Mouse (Mus musculus) heart, embryonic 11.5 days (tissue): ENCODE results near the gene Polh. TPM values are rescaled to one million over a fixed set of nuclear protein-coding genes. Genes with fewer than 3 reads are reported as not detected.

Source experiments
- ATAC-seq: fragments of 200-750 bp; cut with Nextera tagmentation; replicated peaks from 2 replicates; pipeline ENCODE4 v1.8.0; 2017; ENCODE audit warnings: moderate library complexity; ENCODE audit not compliant: insufficient number of reproducible peaks, low FRiP score, low TSS enrichment
- H3K27ac ChIP-seq: fragments of 300-500 bp; sonication (generic); 2 replicates; pipeline ENCODE4 v1.5.1; 2014; ENCODE audit warnings: mild to moderate bottlenecking, low read depth, low read length
- H3K27me3 ChIP-seq: fragments of 300-500 bp; sonication (generic); 2 replicates; pipeline ENCODE4 v1.6.1; 2014; ENCODE audit warnings: mild to moderate bottlenecking, low read length, mixed read lengths; ENCODE audit not compliant: control insufficient read depth, insufficient read depth
- H3K36me3 ChIP-seq: fragments of 300-500 bp; sonication (generic); 2 replicates; pipeline ENCODE4 v1.6.1; 2014; ENCODE audit warnings: mild to moderate bottlenecking, low read length, moderate library complexity, mixed read lengths; ENCODE audit not compliant: control insufficient read depth, insufficient read depth
- H3K4me1 ChIP-seq: fragments of 300-500 bp; sonication (generic); 2 replicates; pipeline ENCODE4 v1.6.1; 2014; ENCODE audit warnings: low read length; ENCODE audit not compliant: control insufficient read depth, insufficient read depth
- H3K4me2 ChIP-seq: fragments of 300-500 bp; sonication (generic); 2 replicates; pipeline ENCODE4 v1.6.1; 2014; ENCODE audit warnings: mild to moderate bottlenecking, moderate library complexity
- H3K4me3 ChIP-seq: fragments of 300-500 bp; sonication (generic); 2 replicates; pipeline ENCODE4 v1.5.1; 2014; ENCODE audit warnings: low read depth, low read length
- H3K9ac ChIP-seq: fragments of 300-500 bp; sonication (generic); 2 replicates; pipeline ENCODE4 v1.6.1; 2014; ENCODE audit warnings: mild to moderate bottlenecking, low read depth, low read length, moderate library complexity
- H3K9me3 ChIP-seq: fragments of 300-500 bp; sonication (generic); replicated peaks from 2 replicates; pipeline ENCODE4 v1.6.1; 2016; ENCODE audit warnings: low read length; ENCODE audit not compliant: control insufficient read depth
- WGBS: fragments of 180-500 bp; shearing (Covaris S2); extraction: QIAGEN DNeasy Blood & Tissue Kit; methylation state at CpG from one replicate; pipeline ENCODE4 v1.1.7; 2014; ENCODE audit not compliant: insufficient replicate concordance; 5-methylcytosine and 5-hydroxymethylcytosine counted together
- polyA plus RNA-seq: library from polyadenylated mRNA; unstranded; fragments of >200 nt; fragmentation: Nextera tagmentation; extraction: Ambion mirVana; gene quantifications from 2 replicates; pipeline ENCODE4 v1.2.1, GENCODE M21; 2014

The Polh gene
- polyA plus RNA-seq, 1 experiment from 2014 or later = 12.3 TPM

DNA sequence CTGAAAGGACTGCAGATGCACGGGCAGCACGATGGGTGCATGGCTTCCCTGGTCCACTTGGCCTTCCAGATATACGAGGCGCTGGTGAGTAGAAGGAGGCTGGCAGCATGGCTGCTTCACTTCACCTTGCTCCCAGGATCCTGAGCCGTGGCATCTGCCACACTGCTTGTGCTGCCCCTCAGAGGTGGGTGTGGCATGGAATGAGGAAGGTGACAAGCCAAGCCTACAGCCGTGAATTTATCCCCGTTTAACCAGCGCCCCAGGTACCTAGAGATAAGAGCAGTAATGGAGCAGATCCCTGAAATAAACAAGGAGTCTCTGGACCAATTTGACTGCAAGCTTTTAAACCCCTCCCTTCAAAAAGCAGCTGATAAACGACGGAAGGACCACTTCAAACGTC, 39.0 kb upstream of the Polh start:
- no peak overlapping the region for H3K4me3 ChIP-seq
- 65% methylated on average over 11 of the region's 11 CpGs for WGBS
- H3K9ac ChIP-seq = no peak overlapping the region
- peaks cover 9% of the 10 kb centered on the region; the same call in 1 of the 2 replicates for H3K27me3 ChIP-seq
- no peak for ATAC-seq
- peaks cover 15% of the 10 kb centered on the region; the same call in 1 of the 2 replicates for H3K4me1 ChIP-seq
- no peaks in the 10 kb centered on the region for H3K9me3 ChIP-seq
- no peak overlapping the region for H3K4me2 ChIP-seq
- H3K36me3 ChIP-seq = peaks cover 44% of the 10 kb centered on the region
- no peak overlapping the region for H3K27ac ChIP-seq

DNA sequence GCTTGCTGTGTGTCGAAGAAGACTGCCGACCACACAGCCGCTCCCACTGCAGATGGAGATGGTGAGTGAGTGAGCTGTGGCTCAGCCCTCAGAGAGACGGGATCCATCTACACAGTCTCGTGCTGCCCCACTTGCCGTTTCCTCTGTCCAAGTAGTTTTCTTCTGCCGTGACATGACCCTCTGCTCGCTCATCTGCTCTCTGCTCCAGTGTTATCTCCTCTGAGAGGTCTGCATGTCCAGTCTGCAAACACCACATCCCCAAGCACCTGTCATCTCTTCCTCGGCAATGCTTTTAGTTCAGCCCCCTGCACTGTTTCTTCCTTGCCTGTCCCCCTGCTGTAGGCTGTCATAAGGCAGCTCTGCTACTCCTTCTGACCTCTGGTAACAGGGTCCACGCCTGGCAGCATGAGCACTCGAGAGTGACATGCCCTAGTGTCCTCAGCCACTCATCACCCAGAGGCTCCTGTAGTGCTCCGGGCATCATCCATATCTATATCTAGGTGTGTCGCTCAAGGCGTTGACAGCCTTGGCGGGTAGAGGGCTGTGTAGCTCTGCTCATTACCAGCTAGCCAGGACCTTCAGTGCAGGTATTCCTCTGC, 37.2 kb upstream of the Polh start:
- no peaks in the 10 kb centered on the region for H3K9me3 ChIP-seq
- WGBS = 49% methylated on average over 15 of the region's 15 CpGs
- peaks cover 14% of the 10 kb centered on the region; the same call in 1 of the 2 replicates for H3K4me1 ChIP-seq
- no peak overlapping the region for H3K4me3 ChIP-seq
- H3K36me3 ChIP-seq = peaks cover 39% of the 10 kb centered on the region
- no peak overlapping the region for H3K9ac ChIP-seq
- no peak overlapping the region for H3K27ac ChIP-seq
- peak overlapping the region; percentile 1; the same call in 1 of the 2 replicates for H3K4me2 ChIP-seq
- ATAC-seq = peak; percentile 79
- peaks cover 9% of the 10 kb centered on the region for H3K27me3 ChIP-seq

DNA sequence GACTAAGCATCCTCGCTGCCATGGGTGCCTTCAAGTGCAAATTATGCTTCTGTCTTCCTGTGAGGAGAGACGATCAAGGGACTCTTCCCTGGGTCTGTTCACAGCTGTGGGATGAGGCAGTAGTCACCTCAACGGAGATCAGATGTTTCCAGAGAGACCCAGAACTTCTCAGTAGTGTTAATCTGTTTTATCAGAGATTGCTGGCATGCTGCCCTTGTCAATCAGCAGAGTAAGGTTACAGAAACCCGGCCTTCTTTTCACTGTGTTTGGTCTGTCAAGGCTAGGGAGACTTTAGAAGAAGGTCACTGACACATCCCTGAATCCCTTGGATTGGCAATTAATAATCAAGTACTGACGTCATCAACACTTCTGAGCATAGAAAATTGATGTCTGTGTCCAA, 35.0 kb upstream of the Polh start:
- Histone ChIP-seq H3K9ac (no peak overlapping the region), H3K36me3 (peaks cover 35% of the 10 kb centered on the region), H3K4me2 (no peak overlapping the region), H3K4me1 (peaks cover 14% of the 10 kb centered on the region; the same call in 1 of the 2 replicates), H3K4me3 (no peak overlapping the region), H3K27me3 (peaks cover 9% of the 10 kb centered on the region), H3K9me3 (no peaks in the 10 kb centered on the region), H3K27ac (no peak overlapping the region)
- no peak for ATAC-seq
- WGBS = 65% methylated on average over 5 of the region's 5 CpGs

DNA sequence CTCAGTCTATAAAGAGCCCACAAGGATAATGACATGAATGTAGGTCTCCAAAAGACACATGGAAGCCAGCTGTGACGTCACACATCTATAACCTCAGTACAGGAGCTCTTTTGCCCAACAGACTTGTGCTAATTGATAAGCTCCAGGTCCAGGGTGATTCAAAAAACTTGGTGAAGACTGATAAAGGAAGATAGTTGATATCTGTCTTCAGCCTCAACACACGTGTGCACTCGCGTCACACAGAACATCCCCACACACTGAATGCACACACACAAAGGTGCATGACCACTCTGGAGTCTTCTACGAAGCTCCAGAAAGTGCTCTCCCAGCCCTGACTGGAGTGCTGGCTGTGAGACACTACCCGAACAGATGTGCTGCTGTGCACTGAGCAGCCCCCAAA, 34.6 kb upstream of the Polh start:
- Histone ChIP-seq H3K9ac (no peak overlapping the region), H3K27me3 (peaks cover 6% of the 10 kb centered on the region), H3K4me1 (peaks cover 14% of the 10 kb centered on the region; the same call in 1 of the 2 replicates), H3K4me3 (no peak overlapping the region), H3K4me2 (no peak overlapping the region), H3K9me3 (no peaks in the 10 kb centered on the region), H3K36me3 (peaks cover 31% of the 10 kb centered on the region), H3K27ac (no peak overlapping the region)
- ATAC-seq = no peak
- WGBS = 79% methylated on average over 6 of the region's 6 CpGs

DNA sequence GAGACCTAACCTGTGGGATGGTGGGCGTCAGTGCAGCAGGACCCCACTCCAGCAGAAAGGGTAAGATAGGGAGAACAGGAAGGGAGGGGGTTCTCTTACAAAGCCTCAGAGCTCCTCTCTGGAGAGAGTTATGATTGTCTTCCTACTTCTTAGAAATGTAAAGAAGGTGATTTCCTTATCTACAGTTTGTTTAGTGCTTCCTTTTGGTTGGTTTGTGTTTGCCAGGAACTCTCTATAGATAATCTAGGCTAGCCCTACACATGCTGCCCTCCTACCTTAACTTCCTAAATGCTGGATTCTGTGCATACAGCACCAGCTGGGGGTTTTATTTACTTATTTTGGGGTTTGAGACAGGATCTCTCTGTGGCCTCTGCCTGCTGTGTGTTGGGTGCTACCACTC, 33.6 kb upstream of the Polh start:
- Histone ChIP-seq H3K4me2 (no peak overlapping the region), H3K4me3 (no peak overlapping the region), H3K9ac (no peak overlapping the region), H3K9me3 (no peaks in the 10 kb centered on the region), H3K36me3 (peaks cover 33% of the 10 kb centered on the region), H3K27me3 (peaks cover 5% of the 10 kb centered on the region), H3K27ac (no peak overlapping the region), H3K4me1 (peaks cover 14% of the 10 kb centered on the region; the same call in 1 of the 2 replicates)
- 47% methylated on average over 1 of the region's 1 CpGs for WGBS
- no peak for ATAC-seq

DNA sequence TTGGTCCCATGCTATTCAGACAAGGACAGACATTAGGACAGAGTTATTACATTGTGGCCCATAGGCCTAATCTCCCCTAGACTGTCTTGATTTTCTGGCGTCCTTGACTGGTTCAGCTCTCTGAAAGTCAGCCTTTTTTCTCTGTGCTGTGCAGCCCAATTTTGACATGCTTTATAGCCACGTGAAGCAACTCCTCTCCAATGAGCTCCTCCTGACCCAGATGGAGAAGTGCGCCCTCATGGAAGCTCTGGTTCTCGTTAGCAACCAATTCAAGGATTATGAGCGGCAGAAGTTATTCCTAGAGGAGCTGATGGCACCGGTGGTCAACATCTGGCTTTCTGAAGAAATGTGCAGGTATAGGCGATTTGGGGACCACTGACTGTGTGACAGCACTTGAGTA, 25.1 kb upstream of the Polh start:
- H3K4me2 ChIP-seq = no peak overlapping the region
- no peak for ATAC-seq
- H3K9me3 ChIP-seq = no peaks in the 10 kb centered on the region
- peaks cover 43% of the 10 kb centered on the region for H3K36me3 ChIP-seq
- WGBS = 89% methylated on average over 7 of the region's 7 CpGs
- H3K9ac ChIP-seq = no peak overlapping the region
- no peaks in the 10 kb centered on the region for H3K4me1 ChIP-seq
- H3K27me3 ChIP-seq = no peaks in the 10 kb centered on the region; the same call in 1 of the 2 replicates
- no peak overlapping the region for H3K4me3 ChIP-seq
- no peak overlapping the region for H3K27ac ChIP-seq

DNA sequence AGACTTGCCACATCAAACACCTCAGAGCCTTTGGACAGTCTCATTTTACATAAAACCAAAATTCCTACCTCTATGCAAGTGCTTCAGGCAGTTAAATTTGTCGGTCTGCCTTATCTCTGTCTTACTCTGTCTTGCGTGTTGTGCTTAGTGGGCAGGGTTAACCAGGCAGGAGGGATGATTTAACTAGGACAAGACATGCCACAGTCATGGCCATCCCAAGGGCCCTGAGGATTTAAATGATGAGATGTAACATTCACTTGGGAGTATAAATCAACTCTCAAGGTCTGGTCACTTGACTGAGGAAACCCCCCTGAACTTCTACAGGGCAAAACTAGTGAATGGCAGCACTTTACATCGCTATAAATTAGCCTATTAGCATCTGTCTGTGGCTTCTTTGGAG, 19.2 kb upstream of the Polh start:
- ATAC-seq = no peak
- Histone ChIP-seq H3K4me2 (no peak overlapping the region), H3K27me3 (no peaks in the 10 kb centered on the region), H3K9ac (no peak overlapping the region), H3K9me3 (no peaks in the 10 kb centered on the region), H3K27ac (no peak overlapping the region), H3K36me3 (peaks cover 40% of the 10 kb centered on the region), H3K4me1 (no peaks in the 10 kb centered on the region), H3K4me3 (no peak overlapping the region)
- WGBS = 85% methylated on average over 3 of the region's 3 CpGs

DNA sequence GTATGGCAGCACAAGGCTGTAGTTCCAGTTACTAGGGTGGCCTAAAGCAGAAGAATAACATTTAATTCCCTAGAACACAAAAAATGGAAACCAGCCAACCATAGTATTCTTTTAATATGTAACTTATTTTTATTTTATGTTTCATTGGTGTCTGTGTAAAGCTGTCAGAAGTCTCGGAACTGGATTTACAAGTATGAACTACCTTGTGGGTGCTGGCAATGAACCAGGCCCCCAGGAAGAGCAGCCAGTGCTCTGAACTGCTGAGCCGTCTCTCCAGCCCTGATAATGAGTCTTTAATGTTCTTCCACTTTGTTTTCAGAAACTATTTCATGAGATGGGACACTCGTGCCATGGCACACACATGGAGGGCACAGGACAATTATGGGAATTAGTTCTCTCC, 8.1 kb upstream of the Polh start:
- H3K4me2 ChIP-seq = no peak overlapping the region
- no peak for ATAC-seq
- 91% methylated on average over 3 of the region's 3 CpGs for WGBS
- peaks cover 49% of the 10 kb centered on the region for H3K36me3 ChIP-seq
- H3K4me3 ChIP-seq = no peak overlapping the region
- H3K4me1 ChIP-seq = no peaks in the 10 kb centered on the region
- H3K27ac ChIP-seq = no peak overlapping the region
- H3K27me3 ChIP-seq = no peaks in the 10 kb centered on the region
- no peaks in the 10 kb centered on the region for H3K9me3 ChIP-seq
- no peak overlapping the region for H3K9ac ChIP-seq

DNA sequence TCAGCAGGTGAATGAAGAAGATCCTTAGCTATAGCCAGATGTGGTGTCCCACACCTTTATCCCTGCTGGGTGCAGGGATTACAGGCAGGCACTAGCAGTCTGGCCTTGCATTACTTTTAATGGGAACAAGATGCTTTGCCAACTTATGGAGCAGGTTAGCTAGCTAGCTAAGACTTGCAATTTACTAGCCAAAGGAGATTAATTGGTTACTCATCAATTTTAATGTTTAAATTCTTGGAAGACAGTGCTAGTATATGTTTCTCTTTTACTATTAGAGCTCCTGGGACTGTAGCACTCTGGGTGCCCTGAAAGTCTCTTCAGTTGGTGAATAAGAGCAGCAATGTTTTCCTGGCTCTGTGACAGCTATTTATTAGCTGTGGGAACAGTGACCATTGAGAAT, 4.2 kb upstream of the Polh start:
- Histone ChIP-seq H3K27ac (no peak overlapping the region), H3K9ac (no peak overlapping the region), H3K4me1 (peaks cover 12% of the 10 kb centered on the region), H3K4me2 (no peak overlapping the region), H3K36me3 (peaks cover 31% of the 10 kb centered on the region), H3K9me3 (no peaks in the 10 kb centered on the region), H3K4me3 (no peak overlapping the region), H3K27me3 (no peaks in the 10 kb centered on the region)
- no peak for ATAC-seq
